Mouse (Mus musculus) heart, embryonic 14.5 days (tissue): Measurements from ENCODE around the gene Tmem9b. TPM values are rescaled to one million over a fixed set of nuclear protein-coding genes. Genes with fewer than 3 reads are reported as not detected.

Source experiments
- ATAC-seq: fragments of 200-750 bp; cut with Nextera tagmentation; 2 replicates; pipeline ENCODE4 v1.8.0; 2017; ENCODE audit warnings: low read depth, moderate TSS enrichment; ENCODE audit not compliant: insufficient number of reproducible peaks, insufficient read depth, low FRiP score
- H3K27ac ChIP-seq, 2 experiments: fragments of 200-500 bp in 1 of 2; fragments of 300-500 bp in 1 of 2; sonication (generic) in 1 of 2; replicated peaks in 1 of 2; 2 replicates each; pipeline ENCODE4 v1.5.1; 2012 to 2014; ENCODE audit warnings: low read depth in 2 of 2, low read length in 2 of 2, control low read depth in 1 of 2, mild to moderate bottlenecking in 1 of 2, mixed read lengths in 1 of 2; ENCODE audit not compliant: control insufficient read depth in 1 of 2, insufficient read depth in 1 of 2
- H3K27me3 ChIP-seq: fragments of 300-500 bp; sonication (generic); 2 replicates; pipeline ENCODE4 v1.6.1; 2014; ENCODE audit warnings: mild to moderate bottlenecking, low read length, control low read depth; ENCODE audit not compliant: control insufficient read depth, insufficient read depth
- H3K36me3 ChIP-seq: fragments of 300-500 bp; sonication (generic); 2 replicates; pipeline ENCODE4 v1.6.1; 2014; ENCODE audit warnings: mild to moderate bottlenecking, control low read depth, low read length, mixed read lengths; ENCODE audit not compliant: control insufficient read depth, insufficient read depth
- H3K4me1 ChIP-seq, 2 experiments: fragments of 200-500 bp in 1 of 2; fragments of 300-500 bp in 1 of 2; sonication (generic) in 1 of 2; 2 replicates each; pipeline ENCODE4 v1.6.1; 2012 to 2014; ENCODE audit warnings: low read length in 2 of 2, control low read depth in 1 of 2, mixed read lengths in 1 of 2; ENCODE audit not compliant: control insufficient read depth in 2 of 2, insufficient read depth in 2 of 2
- H3K4me2 ChIP-seq: fragments of 300-500 bp; sonication (generic); 2 replicates; pipeline ENCODE4 v1.6.1; 2014; ENCODE audit warnings: mild to moderate bottlenecking, low read length
- H3K4me3 ChIP-seq, 2 experiments: fragments of 200-500 bp in 1 of 2; fragments of 300-500 bp in 1 of 2; sonication (generic) in 1 of 2; 2 replicates each; pipeline ENCODE4 v1.5.1; 2012 to 2014; ENCODE audit warnings: low read length in 2 of 2, mild to moderate bottlenecking in 2 of 2, control low read depth in 1 of 2, low read depth in 1 of 2, moderate library complexity in 1 of 2; ENCODE audit not compliant: control insufficient read depth in 1 of 2, insufficient read depth in 1 of 2
- H3K9ac ChIP-seq: fragments of 300-500 bp; sonication (generic); 2 replicates; pipeline ENCODE4 v1.6.1; 2014; ENCODE audit warnings: mild to moderate bottlenecking, low read length
- H3K9me3 ChIP-seq: fragments of 300-500 bp; sonication (generic); 2 replicates; pipeline ENCODE4 v1.6.1; 2016; ENCODE audit warnings: low read length, control low read depth; ENCODE audit not compliant: control insufficient read depth
- WGBS: fragments of 180-500 bp; shearing (Covaris S2); extraction: QIAGEN DNeasy Blood & Tissue Kit; methylation state at CpG from one replicate; pipeline ENCODE4 v1.1.7; 2014; 5-methylcytosine and 5-hydroxymethylcytosine counted together
- polyA plus RNA-seq: library from polyadenylated mRNA; unstranded; fragments of >200 nt; fragmentation: Nextera tagmentation; extraction: Ambion mirVana; gene quantifications from 2 replicates; pipeline ENCODE4 v1.2.1, GENCODE M21; 2014

Gene Tmem9b
- polyA plus RNA-seq, 1 experiment from 2014 or later, result 66.1 TPM

DNA sequence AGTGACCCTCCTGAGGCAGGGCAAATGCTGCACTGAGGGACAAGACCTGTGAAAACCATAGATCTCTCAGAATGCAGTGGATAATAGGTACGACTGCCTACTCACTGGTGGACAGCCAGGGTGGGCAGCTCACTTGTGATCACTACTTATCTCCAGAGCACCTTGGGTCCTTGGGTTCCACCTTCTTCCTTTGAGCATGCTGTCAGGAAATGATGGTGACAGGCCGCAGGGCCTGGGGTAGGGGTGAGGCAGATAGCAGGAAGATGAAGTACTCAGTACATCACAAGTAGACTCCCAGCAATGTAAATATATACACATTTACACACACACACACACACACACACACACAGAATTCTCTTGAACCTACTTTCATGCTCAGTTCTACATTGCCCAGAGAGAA lies 35.2 kb upstream of the Tmem9b start:
- Histone ChIP-seq H3K4me3 (no peak overlapping the region), H3K9ac (no peak overlapping the region), H3K4me1 (no peaks in the 10 kb centered on the region), H3K4me2 (no peak overlapping the region), H3K9me3 (no peaks in the 10 kb centered on the region), H3K36me3 (no peaks in the 10 kb centered on the region), H3K27ac (no peak overlapping the region), H3K27me3 (peaks cover 15% of the 10 kb centered on the region)
- 78% methylated on average over 2 of the region's 2 CpGs for WGBS
- no peak for ATAC-seq

DNA sequence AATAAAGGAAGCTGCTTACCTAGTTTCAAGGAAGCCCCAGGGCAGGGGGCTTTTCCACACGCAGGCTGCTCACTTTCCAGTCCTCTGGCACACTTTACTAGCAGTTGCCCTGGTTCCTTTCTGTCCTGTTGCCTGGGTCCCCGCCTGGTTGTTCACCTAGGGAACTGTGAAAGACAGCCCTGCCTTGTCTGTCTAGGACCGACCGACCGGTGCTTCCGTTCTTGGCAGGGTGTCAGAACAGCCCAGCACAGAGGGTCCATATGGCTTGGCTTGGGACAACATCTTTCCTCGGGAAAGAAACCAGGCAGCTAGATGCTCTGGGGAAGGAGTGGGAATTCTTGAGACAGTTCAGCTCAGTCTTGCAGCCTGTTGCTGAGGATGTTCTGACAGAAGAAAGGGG lies 30.6 kb upstream of the Tmem9b start:
- H3K27ac ChIP-seq, result no peak overlapping the region
- no peaks in the 10 kb centered on the region for H3K36me3 ChIP-seq
- H3K4me2 ChIP-seq, result no peak overlapping the region
- H3K4me1 ChIP-seq, result peaks cover 6 to 11% of the 10 kb centered on the region in 2 experiments; a peak in 2 of 4 replicates
- H3K9me3 ChIP-seq, result no peaks in the 10 kb centered on the region
- no peak overlapping the region for H3K4me3 ChIP-seq
- no peak overlapping the region for H3K9ac ChIP-seq
- no peak for ATAC-seq
- H3K27me3 ChIP-seq, result peaks cover 54% of the 10 kb centered on the region
- 43% methylated on average over 7 of the region's 7 CpGs for WGBS

DNA sequence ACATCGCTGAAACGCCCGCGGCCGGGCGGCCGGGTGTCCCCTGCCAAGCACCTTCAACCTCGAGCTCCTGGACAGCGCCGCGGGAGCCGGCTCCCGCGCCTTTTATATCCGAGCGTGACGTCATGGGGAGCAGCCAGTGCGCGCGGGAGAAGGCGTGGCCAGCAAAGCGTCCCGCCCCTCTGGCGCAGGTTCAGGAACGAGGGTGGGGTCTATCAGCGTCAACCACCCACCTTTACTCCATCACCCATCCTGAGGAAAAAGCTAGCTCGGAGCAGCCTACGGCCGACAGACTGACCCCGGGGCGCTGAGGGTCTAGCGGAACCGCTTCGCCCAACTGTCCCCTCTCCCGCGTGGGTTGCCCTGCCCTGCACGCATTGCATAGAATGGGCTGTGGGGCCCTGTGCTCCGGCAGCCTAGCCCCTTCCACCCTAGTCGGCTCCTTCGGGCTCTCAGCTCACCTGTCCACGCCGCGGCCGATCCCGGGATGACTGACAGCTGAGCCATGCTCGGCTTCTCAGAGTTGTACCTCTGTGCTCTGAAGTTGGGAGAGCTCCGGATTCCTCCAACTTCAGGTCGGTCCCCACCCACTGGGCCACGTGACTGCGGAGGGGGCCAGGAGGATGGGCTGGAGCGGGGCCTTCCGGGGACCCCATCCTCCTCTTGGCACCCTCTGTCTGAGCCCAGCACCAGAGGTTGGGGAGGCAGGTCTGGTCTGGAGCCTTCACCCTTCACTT lies 29.0 kb upstream of the Tmem9b start, which contains the start of gene Nrip3:
Gene Nrip3, minus strand, starts transcription at position 556 of the 734 bp plus-strand sequence.
- Histone ChIP-seq H3K4me1 (peaks cover 6 to 11% of the 10 kb centered on the region in 2 experiments; a peak in 2 of 4 replicates), H3K36me3 (no peaks in the 10 kb centered on the region), H3K9me3 (no peaks in the 10 kb centered on the region), H3K4me3 (peak within 1 kb of the TSS; percentile 46 to 53), H3K27me3 (peaks cover 54% of the 10 kb centered on the region), H3K27ac (no peak within 1 kb of the TSS), H3K9ac (peak within 1 kb of the TSS; percentile 63), H3K4me2 (peak within 1 kb of the TSS; percentile 97)
- ATAC-seq, result peak; percentile 77
- WGBS, result 3% methylated on average over 49 of the region's 52 CpGs

DNA sequence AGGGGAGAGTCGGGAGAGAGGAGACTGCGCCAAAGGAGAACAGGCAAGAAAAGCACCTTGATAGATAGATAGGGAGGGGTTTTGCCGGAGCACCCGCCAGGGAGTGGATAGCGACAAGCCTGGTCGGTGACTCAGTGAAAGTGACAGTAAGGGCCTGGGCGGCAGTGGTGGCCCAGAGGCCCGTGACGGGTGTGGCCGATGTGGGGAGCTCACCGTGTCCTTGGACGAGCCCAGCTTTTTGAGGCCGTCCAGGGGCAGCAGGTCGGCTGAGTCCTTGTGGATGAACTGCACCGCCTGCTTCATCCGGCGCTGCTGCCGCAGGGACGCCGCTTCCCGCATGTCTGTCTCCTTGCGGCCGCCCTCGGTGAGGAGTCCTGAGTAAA lies 28.4 kb upstream of the Tmem9b start:
- Histone ChIP-seq H3K36me3 (no peaks in the 10 kb centered on the region), H3K27ac (no peak overlapping the region), H3K4me3 (peak overlapping the region; percentile 46 to 53), H3K27me3 (peaks cover 54% of the 10 kb centered on the region), H3K9ac (peak overlapping the region; percentile 63), H3K9me3 (no peaks in the 10 kb centered on the region), H3K4me1 (peaks cover 6 to 11% of the 10 kb centered on the region in 2 experiments; a peak in 2 of 4 replicates), H3K4me2 (peak overlapping the region; percentile 97)
- peak; percentile 38 for ATAC-seq
- WGBS, result under 1% methylated on average over 24 of the region's 24 CpGs

DNA sequence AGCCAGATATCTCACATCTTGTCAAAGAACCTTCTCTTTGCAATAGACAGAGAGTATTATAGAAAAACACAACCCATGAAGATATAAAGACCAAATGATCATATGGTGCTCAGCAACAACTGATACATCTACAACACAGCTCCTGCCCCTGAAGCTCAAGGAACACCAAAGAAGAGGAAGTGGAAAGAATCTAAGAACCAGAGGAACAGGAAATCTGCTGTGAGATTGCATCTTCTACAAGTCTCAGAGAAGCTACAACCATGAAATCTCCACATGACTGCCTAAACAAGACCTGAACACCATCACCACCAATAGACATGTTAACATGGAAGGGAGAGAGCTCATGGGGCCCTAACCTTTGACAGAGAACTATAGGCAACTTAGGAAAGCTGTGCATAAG lies 19.6 kb upstream of the Tmem9b start:
- no peak overlapping the region for H3K27ac ChIP-seq
- no peaks in the 10 kb centered on the region for H3K4me1 ChIP-seq
- no peak for ATAC-seq
- H3K9me3 ChIP-seq, result no peaks in the 10 kb centered on the region
- no peaks in the 10 kb centered on the region for H3K36me3 ChIP-seq
- no peak overlapping the region for H3K4me3 ChIP-seq
- H3K4me2 ChIP-seq, result no peak overlapping the region
- no peak overlapping the region for H3K9ac ChIP-seq
- H3K27me3 ChIP-seq, result no peaks in the 10 kb centered on the region

DNA sequence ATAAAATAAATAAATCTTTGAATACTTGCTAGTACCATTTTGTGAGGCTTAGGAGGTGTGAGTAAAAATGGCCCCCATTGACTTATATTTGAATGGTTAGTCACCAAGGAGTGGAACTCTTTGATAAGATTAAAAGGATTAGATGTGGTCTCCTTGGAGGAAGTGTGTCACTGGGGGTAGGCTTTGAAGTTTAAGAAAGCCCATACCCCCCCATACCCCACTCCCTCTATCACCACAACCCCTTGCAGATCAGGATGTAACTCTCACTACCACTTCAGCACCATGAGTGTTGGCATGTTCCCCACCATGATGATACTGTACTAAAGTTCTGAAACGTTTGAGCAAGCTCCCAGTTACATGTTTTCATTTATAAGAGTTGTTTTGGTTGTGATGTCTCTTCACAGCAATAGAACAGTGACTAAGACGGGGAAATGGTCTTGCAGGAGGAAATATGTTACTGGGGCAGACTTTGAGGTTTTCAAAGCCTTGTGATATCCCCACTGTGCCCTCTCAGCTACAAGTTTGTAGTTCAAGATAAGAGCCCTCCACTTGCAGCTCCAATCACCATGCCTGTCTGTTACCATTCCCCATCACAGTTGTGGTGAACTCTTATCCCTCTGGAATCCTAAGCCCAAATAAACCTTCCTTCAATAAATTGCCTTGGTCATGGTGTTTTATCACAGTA lies 16.2 kb upstream of the Tmem9b start:
- 35% methylated on average over 2 of the region's 2 CpGs for WGBS
- H3K4me2 ChIP-seq, result no peak overlapping the region

DNA sequence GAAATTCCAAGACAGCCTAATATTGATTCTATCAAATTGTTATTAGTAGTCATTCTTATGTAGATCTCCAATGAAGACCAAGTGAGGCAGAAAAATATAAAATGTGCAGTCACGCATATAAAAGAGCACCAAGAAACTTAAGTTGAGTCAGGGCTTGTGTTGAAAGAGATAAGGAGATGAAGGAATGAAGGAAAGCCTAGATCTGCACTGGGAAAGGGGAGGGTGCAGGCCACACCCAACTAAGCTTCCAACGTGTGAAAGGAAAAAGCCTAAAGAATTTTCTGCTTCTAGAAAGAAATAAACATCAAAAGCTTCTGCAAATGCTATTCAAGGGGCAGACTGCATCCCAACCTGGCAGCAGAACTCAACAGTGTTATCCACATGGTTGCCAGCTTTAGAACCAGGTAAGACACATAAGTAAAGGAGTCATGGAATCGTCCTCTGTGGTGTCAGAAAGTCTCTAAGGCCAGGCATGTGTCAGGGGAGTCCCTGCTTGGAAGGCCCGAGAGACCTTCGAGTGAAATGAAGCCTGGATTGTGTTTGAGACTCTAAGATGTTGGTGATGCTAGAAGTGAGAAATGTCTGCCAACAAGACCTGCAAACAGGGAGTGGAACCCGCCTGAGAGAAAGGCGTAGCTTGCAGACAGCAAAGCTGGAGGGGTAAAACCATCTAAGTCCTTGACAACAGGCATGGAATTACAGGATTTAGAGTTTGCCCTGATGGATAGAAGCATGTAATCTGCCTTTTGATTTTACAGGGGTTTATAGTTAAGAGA lies 15.1 kb upstream of the Tmem9b start:
- 71% methylated on average over 7 of the region's 7 CpGs for WGBS
- Histone ChIP-seq H3K4me2 (no peak overlapping the region), H3K27ac (no peak overlapping the region), H3K4me3 (no peak overlapping the region), H3K9me3 (no peaks in the 10 kb centered on the region), H3K9ac (no peak overlapping the region), H3K36me3 (no peaks in the 10 kb centered on the region), H3K4me1 (no peaks in the 10 kb centered on the region), H3K27me3 (no peaks in the 10 kb centered on the region)
- no peak for ATAC-seq

More for the DNA sequence above, 16.2 kb upstream of the Tmem9b start:
- Histone ChIP-seq H3K4me3 (no peak overlapping the region), H3K36me3 (no peaks in the 10 kb centered on the region), H3K9me3 (no peaks in the 10 kb centered on the region), H3K27me3 (no peaks in the 10 kb centered on the region), H3K4me1 (no peaks in the 10 kb centered on the region), H3K27ac (no peak overlapping the region), H3K9ac (no peak overlapping the region)
- ATAC-seq, result no peak
